Mouse (Mus musculus) cerebellum, adult 2 months (tissue): ENCODE measurements at regions not wholly inside any gene's neighbourhood (a gene's known extent, or its start where the extent isn't known, plus 50 kb on each side); places are given as distances from the start of the nearest gene placed in this dataset.

Source experiments
- CTCF ChIP-seq: fragments of 200-500 bp; IDR thresholded peaks from 2 replicates; pipeline ENCODE4 v1.5.1; 2011; ENCODE audit warnings: low read depth, mild to moderate bottlenecking, control low read depth, low read length, moderate library complexity, borderline replicate concordance; ENCODE audit not compliant: insufficient read depth
- POLR2A ChIP-seq: fragments of 200-500 bp; IDR thresholded peaks from 2 replicates; pipeline ENCODE4 v1.6.1; 2011; ENCODE audit warnings: low read length, control low read depth, borderline replicate concordance; ENCODE audit not compliant: insufficient read depth

- TF ChIP-seq POLR2A: no peak
- no peak for TF ChIP-seq CTCF
These were observed 83.8 kb upstream of the Cpsf6 start for GRCm38 (mm10) chr10:117463636-117464035.
